Mouse (Mus musculus) gastrocnemius, postnatal 36 days (tissue): ENCODE data around the gene Thsd4. TPM values are rescaled to one million over a fixed set of nuclear protein-coding genes. Genes with fewer than 3 reads are reported as not detected.

Experiments
- DNase-seq, 2 experiments: peaks; one replicate each; pipeline ENCODE4 v3.0.0; 2022
- intact Hi-C: fragments of 180-260 bp; cut with DNase I; formaldehyde crosslinking; loops from one replicate; pipeline ENCODE4 v1.15.1; 2025
- total RNA-seq, 2 experiments: library from RNA; stranded (reverse); gene quantifications; 2 replicates each; pipeline ENCODE4 v1.2.3; 2021

Gene Thsd4
- total RNA-seq, 2 experiments from 2014 or later: 0.59 to 0.84 TPM

GRCm38 (mm10) chr9:60392916-60393315 is 128.9 kb downstream of the Thsd4 start:
- no peak for DNase-seq
- intact Hi-C loops: no loop called here

GRCm38 (mm10) chr9:60384751-60385150 is 137.1 kb downstream of the Thsd4 start:
- intact Hi-C loops: no loop called here
- no peak for DNase-seq

GRCm38 (mm10) chr9:60382941-60383340 is 138.9 kb downstream of the Thsd4 start:
- intact Hi-C loops: no loop called here
- no peak for DNase-seq

- DNase-seq: no peak
- intact Hi-C loops: no loop called here
These were observed 139.3 kb downstream of the Thsd4 start for GRCm38 (mm10) chr9:60382526-60382925.

- DNase-seq: no peak
- intact Hi-C loops: no loop called here
These were observed 140.8 kb downstream of the Thsd4 start for GRCm38 (mm10) chr9:60381010-60381409.

- intact Hi-C loops: no loop called here
These were observed 141.3 kb downstream of the Thsd4 start for GRCm38 (mm10) chr9:60380550-60380949.

GRCm38 (mm10) chr9:60378235-60378634 is 143.6 kb downstream of the Thsd4 start:
- intact Hi-C loops: no loop called here
- no peak for DNase-seq

More at GRCm38 (mm10) chr9:60380550-60380949, 141.3 kb downstream of the Thsd4 start:
- DNase-seq: no peak

- intact Hi-C loops: no loop called here
- no peak for DNase-seq
These were observed 148.6 kb downstream of the Thsd4 start for GRCm38 (mm10) chr9:60373161-60373737.

GRCm38 (mm10) chr9:60368516-60368915 is 153.3 kb downstream of the Thsd4 start:
- DNase-seq: no peak
- intact Hi-C loops: no loop called here

- DNase-seq: no peak
- intact Hi-C loops: no loop called here
These were observed 154.1 kb downstream of the Thsd4 start for GRCm38 (mm10) chr9:60367617-60368305.

GRCm38 (mm10) chr9:60364166-60364781 is 157.6 kb downstream of the Thsd4 start:
- intact Hi-C loops: no loop called here
- no peak for DNase-seq

- DNase-seq: no peak
- intact Hi-C loops: no loop called here
These were observed 169.5 kb downstream of the Thsd4 start for GRCm38 (mm10) chr9:60352351-60352750.

GRCm38 (mm10) chr9:60351153-60351552 is 170.7 kb downstream of the Thsd4 start:
- no peak for DNase-seq
- intact Hi-C loops: no loop called here

GRCm38 (mm10) chr9:60336147-60336546 is 185.7 kb downstream of the Thsd4 start:
- intact Hi-C loops: no loop called here
- DNase-seq: no peak

GRCm38 (mm10) chr9:60335455-60335854 is 186.4 kb downstream of the Thsd4 start:
- DNase-seq: no peak

GRCm38 (mm10) chr9:60329911-60330310 is 191.9 kb downstream of the Thsd4 start:
- DNase-seq: no peak
- intact Hi-C loops: no loop called here

More at GRCm38 (mm10) chr9:60335455-60335854, 186.4 kb downstream of the Thsd4 start:
- intact Hi-C loops: no loop called here

- intact Hi-C loops: no loop called here
- no peak for DNase-seq
These were observed 197.1 kb downstream of the Thsd4 start for GRCm38 (mm10) chr9:60324716-60325115.

- intact Hi-C loops: no loop called here
- no peak for DNase-seq
These were observed 198.4 kb downstream of the Thsd4 start for GRCm38 (mm10) chr9:60323435-60323834.

GRCm38 (mm10) chr9:60317291-60317690 is 204.6 kb downstream of the Thsd4 start:
- intact Hi-C loops: no loop called here
- DNase-seq: no peak

- DNase-seq: peak in 1 of 2 experiments; percentile 47
- intact Hi-C loops: no loop called here
These were observed 205.3 kb downstream of the Thsd4 start for GRCm38 (mm10) chr9:60316510-60316909.

- intact Hi-C loops: no loop called here
- no peak for DNase-seq
These were observed 206.3 kb downstream of the Thsd4 start for GRCm38 (mm10) chr9:60315533-60315932.

GRCm38 (mm10) chr9:60313661-60314060 is 208.2 kb downstream of the Thsd4 start:
- intact Hi-C loops: no loop called here
- DNase-seq: no peak
